Mouse (Mus musculus) embryonic fibroblast, embryonic 13.5 days (primary cell): ENCODE measurements around the gene Gnb2.

ENCODE experiments used
- CTCF ChIP-seq: IDR thresholded peaks from 2 replicates; pipeline ENCODE4 v1.5.1; 2011; ENCODE audit warnings: mild to moderate bottlenecking, control low read depth, low read length, moderate library complexity, borderline replicate concordance; ENCODE audit not compliant: insufficient read depth
- POLR2A ChIP-seq: IDR thresholded peaks from 2 replicates; pipeline ENCODE4 v1.6.1; 2011; ENCODE audit warnings: low read depth, mild to moderate bottlenecking, control low read depth, low read length, moderate library complexity

DNA sequence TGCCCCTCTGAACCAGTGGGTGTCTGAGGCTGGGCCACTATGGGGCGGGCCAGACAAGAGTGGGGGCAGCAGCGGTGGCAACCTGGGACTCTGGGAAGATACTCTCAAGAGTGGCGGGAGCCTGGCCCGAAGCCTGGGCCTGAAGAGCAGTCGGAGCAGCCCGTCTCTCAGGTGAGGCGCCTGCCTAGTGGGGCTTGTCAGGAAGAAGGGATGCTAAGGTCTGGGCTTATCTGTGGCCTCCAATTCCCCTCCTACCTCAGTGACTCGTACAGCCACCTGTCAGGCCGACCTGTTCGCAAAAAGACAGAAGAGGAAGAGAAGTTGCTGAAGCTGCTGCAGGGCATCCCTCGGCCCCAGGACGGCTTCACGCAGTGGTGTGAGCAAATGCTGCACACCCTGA is 8.6 kb downstream of the Gnb2 start:
- TF ChIP-seq CTCF (no peak), POLR2A (no peak)
